Mouse (Mus musculus): ENCODE data around the gene Stat3.

GRCm38 (mm10) chr11:100879321-100880078 lies 59.8 kb downstream of the Stat3 start:
- TF ChIP-seq CTCF (IDR thresholded peaks at IDR 0.05 in 2 of 3, conservative IDR thresholded peaks at IDR 0.05 in 1 of 3; ENCODE audit: control insufficient read depth in 1 of 3, insufficient read depth in 1 of 3, low read depth in 2 of 3, low read length in 3 of 3, poor library complexity in 1 of 3, severe bottlenecking in 1 of 3) (no peak), POLR2AphosphoS2 (IDR thresholded peaks at IDR 0.05; ENCODE audit: low read length) (no peak), POLR2A (IDR thresholded peaks at IDR 0.05; ENCODE audit: control insufficient read depth in 1 of 2, insufficient read depth in 1 of 2, low read depth in 1 of 2, low read length in 2 of 2, poor library complexity in 1 of 2) (no peak), KAT2A (conservative IDR thresholded peaks at IDR 0.05; ENCODE audit: low read depth, low read length) (no peak), MEF2A (IDR thresholded peaks at IDR 0.05; ENCODE audit: extremely low read depth, insufficient replicate concordance, low read depth, low read length, poor library complexity, severe bottlenecking) (no peak), MAX (IDR thresholded peaks at IDR 0.05; ENCODE audit: low read length) (no peak)

Measured in MEL (cell line).